Mouse (Mus musculus): ENCODE results near the gene Gm28079. TPM values are rescaled to one million over a fixed set of nuclear protein-coding genes. Genes with fewer than 3 reads are reported as not detected.

Gm28079 gene
- not detected in 2 replicates for polyA plus RNA-seq (2021; fragmentation: Nextera tagmentation)
- long read RNA-seq, experiment 1, result 0 reads
- long read RNA-seq, experiment 2, result 0 reads

GRCm38 (mm10) chrY:70014799-70015198 lies at the start of gene Gm28079:
Gm28079 (minus strand) TSS chrY:70014899.

